22 mouse cellular contexts compared by ENCODE assay signal in the genomic region with DNA sequence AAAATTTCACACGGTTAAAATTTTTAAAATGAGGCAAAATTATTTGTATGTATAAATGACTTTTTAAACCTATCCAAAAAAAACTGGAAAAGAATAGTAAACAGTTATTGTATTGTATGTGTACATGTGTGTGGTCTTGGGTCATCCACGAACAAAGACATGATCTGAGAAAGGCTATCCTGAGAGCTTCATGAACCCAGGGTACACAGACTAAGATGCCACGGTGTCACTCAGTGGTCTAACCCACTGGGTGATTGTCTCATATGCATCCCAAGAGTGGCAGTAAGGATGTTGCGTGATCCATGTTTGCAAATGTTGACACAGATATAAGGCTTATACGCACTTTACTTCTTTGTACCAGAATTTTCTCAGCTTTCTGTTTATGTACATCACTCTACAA.
DNase-seq lines count a peak whose midpoint lies in the region; ATAC-seq and TF ChIP-seq lines count a peak whose summit lies in the region.
"Had no signal": no experiment of that assay in that cellular context is flagged by ENCODE, and none has a peak within 500 bp of the region (broad histone marks: within the 10 kb centered on the region; RNA-seq: fewer than 3 reads in every experiment).

No protein-coding gene starts in this region.

- no peak overlapping the region for H3K27ac ChIP-seq in forebrain, embryonic 13.5 days
- H3K27ac ChIP-seq in forebrain, embryonic 12.5 days: no peak overlapping the region
- H3K27ac ChIP-seq in forebrain, postnatal 0 days (ENCODE audit: low read depth, low read length): no peak overlapping the region
- no peak overlapping the region for H3K27ac ChIP-seq in forebrain, embryonic 10.5 days
- H3K27ac ChIP-seq in hindbrain, embryonic 14.5 days: no peak overlapping the region
- H3K27ac ChIP-seq in hindbrain, embryonic 13.5 days: no peak overlapping the region
- H3K27ac ChIP-seq in neural tube, embryonic 11.5 days (ENCODE audit: low read depth, low read length): no peak overlapping the region

- ATAC-seq in forebrain, embryonic 13.5 days: peak; percentile 58; the same call in 1 of the 2 replicates
- no peak for ATAC-seq in forebrain, embryonic 12.5 days (ENCODE audit: low FRiP score)
- ATAC-seq in forebrain, postnatal 0 days: peak; percentile 32; the same call in 1 of the 2 replicates
- 0 out of 2 replicates have a peak, but pooled peaks have one; percentile 51 for ATAC-seq in hindbrain, embryonic 14.5 days (ENCODE audit: low FRiP score)
- no peak for ATAC-seq in hindbrain, embryonic 13.5 days (ENCODE audit: low FRiP score)
- 0 out of 2 replicates have a peak, but pooled peaks have one; percentile 32 for ATAC-seq in neural tube, embryonic 11.5 days (ENCODE audit: insufficient read depth, low FRiP score, low TSS enrichment)
- ATAC-seq: activated CD4-positive, CD25-positive, alpha-beta regulatory T cell, adult 4 months; CD4-positive, CD25-positive, alpha-beta regulatory T cell, adult 4 months; Patski had no signal

- no peak overlapping the region for H3K9ac ChIP-seq in forebrain, embryonic 13.5 days
- H3K9ac ChIP-seq in forebrain, embryonic 12.5 days: no peak overlapping the region
- H3K9ac ChIP-seq in forebrain, postnatal 0 days: no peak overlapping the region
- H3K9ac ChIP-seq in hindbrain, embryonic 14.5 days: no peak overlapping the region
- H3K9ac ChIP-seq in hindbrain, embryonic 13.5 days: no peak overlapping the region
- H3K9ac ChIP-seq in neural tube, embryonic 11.5 days (ENCODE audit: low read length): no peak overlapping the region

- H3K9me3 ChIP-seq in forebrain, embryonic 13.5 days (replicated peaks): no peaks in the 10 kb centered on the region
- no peaks in the 10 kb centered on the region for H3K9me3 ChIP-seq in forebrain, embryonic 12.5 days
- H3K9me3 ChIP-seq in forebrain, postnatal 0 days (ENCODE audit: low read length): no peaks in the 10 kb centered on the region
- no peaks in the 10 kb centered on the region for H3K9me3 ChIP-seq in forebrain, embryonic 10.5 days
- H3K9me3 ChIP-seq in hindbrain, embryonic 14.5 days (ENCODE audit: control insufficient read depth, low read length): no peaks in the 10 kb centered on the region
- no peaks in the 10 kb centered on the region for H3K9me3 ChIP-seq in hindbrain, embryonic 13.5 days
- H3K9me3 ChIP-seq in neural tube, embryonic 11.5 days (ENCODE audit: control insufficient read depth, low read length): no peaks in the 10 kb centered on the region
- H3K9me3 ChIP-seq: G1E had no signal

- DNase-seq in forebrain, postnatal 0 days: no peak
- no peak for DNase-seq in forebrain, embryonic 10.5 days (ENCODE audit: extremely low spot score, low spot score)
- DNase-seq in hindbrain, embryonic 14.5 days (ENCODE audit: low spot score): no peak
- DNase-seq in neural tube, embryonic 11.5 days (ENCODE audit: low spot score): no peak
- no peak for DNase-seq in neural tube, embryonic 10.5 days (ENCODE audit: extremely low spot score, low spot score)
- DNase-seq: adrenal gland, adult 2 months; adrenal gland, adult 8-10 months; adrenal gland, postnatal 10 days; adrenal gland, postnatal 14 days; adrenal gland, postnatal 25 days; adrenal gland, postnatal 36 days; B cell, adult 2 months; cerebellum, adult 11 months; cerebellum, adult 11-12 months had no signal

- WGBS in forebrain, embryonic 13.5 days: 88% methylated on average over 5 of the region's 5 CpGs
- 95% methylated on average over 5 of the region's 5 CpGs for WGBS in forebrain, embryonic 12.5 days
- 90% methylated on average over 5 of the region's 5 CpGs for WGBS in forebrain, postnatal 0 days
- WGBS in forebrain, embryonic 10.5 days: 89% methylated on average over 5 of the region's 5 CpGs
- WGBS in hindbrain, embryonic 14.5 days: 92% methylated on average over 5 of the region's 5 CpGs
- 94% methylated on average over 5 of the region's 5 CpGs for WGBS in hindbrain, embryonic 13.5 days
- WGBS in neural tube, embryonic 11.5 days: 91% methylated on average over 5 of the region's 5 CpGs

- H3K4me3 ChIP-seq in forebrain, embryonic 13.5 days: no peak overlapping the region
- H3K4me3 ChIP-seq in forebrain, embryonic 12.5 days (replicated peaks): no peak overlapping the region
- H3K4me3 ChIP-seq in forebrain, postnatal 0 days (ENCODE audit: low read depth, low read length): no peak overlapping the region
- no peak overlapping the region for H3K4me3 ChIP-seq in forebrain, embryonic 10.5 days
- H3K4me3 ChIP-seq in hindbrain, embryonic 14.5 days (replicated peaks; ENCODE audit: low read length): no peak overlapping the region
- H3K4me3 ChIP-seq in hindbrain, embryonic 13.5 days: no peak overlapping the region
- H3K4me3 ChIP-seq in neural tube, embryonic 11.5 days (ENCODE audit: low read depth, low read length): no peak overlapping the region

- no peaks in the 10 kb centered on the region for H3K36me3 ChIP-seq in forebrain, embryonic 13.5 days (ENCODE audit: poor library complexity, severe bottlenecking)
- no peaks in the 10 kb centered on the region for H3K36me3 ChIP-seq in forebrain, embryonic 12.5 days (replicated peaks)
- H3K36me3 ChIP-seq in forebrain, postnatal 0 days (ENCODE audit: insufficient read depth): no peaks in the 10 kb centered on the region
- no peaks in the 10 kb centered on the region for H3K36me3 ChIP-seq in forebrain, embryonic 10.5 days (replicated peaks)
- no peaks in the 10 kb centered on the region for H3K36me3 ChIP-seq in hindbrain, embryonic 14.5 days (replicated peaks; ENCODE audit: control insufficient read depth, insufficient read depth)
- no peaks in the 10 kb centered on the region for H3K36me3 ChIP-seq in hindbrain, embryonic 13.5 days
- H3K36me3 ChIP-seq in neural tube, embryonic 11.5 days (ENCODE audit: control insufficient read depth, insufficient read depth, low read length): no peaks in the 10 kb centered on the region
- H3K36me3 ChIP-seq: G1E had no signal

- no peaks in the 10 kb centered on the region for H3K4me1 ChIP-seq in forebrain, embryonic 13.5 days
- no peaks in the 10 kb centered on the region for H3K4me1 ChIP-seq in forebrain, embryonic 12.5 days
- no peaks in the 10 kb centered on the region for H3K4me1 ChIP-seq in forebrain, postnatal 0 days (ENCODE audit: insufficient read depth)
- H3K4me1 ChIP-seq in forebrain, embryonic 10.5 days: no peaks in the 10 kb centered on the region
- no peaks in the 10 kb centered on the region for H3K4me1 ChIP-seq in hindbrain, embryonic 14.5 days (replicated peaks; ENCODE audit: control insufficient read depth, insufficient read depth, low read length)
- H3K4me1 ChIP-seq in hindbrain, embryonic 13.5 days (replicated peaks): no peaks in the 10 kb centered on the region
- no peaks in the 10 kb centered on the region for H3K4me1 ChIP-seq in neural tube, embryonic 11.5 days (ENCODE audit: control insufficient read depth, insufficient read depth, low read length)

- no peak for TF ChIP-seq CTCF in forebrain, postnatal 0 days (IDR thresholded peaks at IDR 0.05; ENCODE audit: low read depth)

- H3K4me2 ChIP-seq in forebrain, embryonic 13.5 days: no peak overlapping the region
- no peak overlapping the region for H3K4me2 ChIP-seq in forebrain, embryonic 12.5 days
- H3K4me2 ChIP-seq in forebrain, postnatal 0 days (ENCODE audit: low read depth): no peak overlapping the region
- H3K4me2 ChIP-seq in hindbrain, embryonic 14.5 days (replicated peaks): no peak overlapping the region
- H3K4me2 ChIP-seq in hindbrain, embryonic 13.5 days: no peak overlapping the region
- H3K4me2 ChIP-seq in neural tube, embryonic 11.5 days (ENCODE audit: low read depth): no peak overlapping the region

- no peaks in the 10 kb centered on the region for H3K27me3 ChIP-seq in forebrain, embryonic 13.5 days
- no peaks in the 10 kb centered on the region for H3K27me3 ChIP-seq in forebrain, embryonic 12.5 days
- no peaks in the 10 kb centered on the region for H3K27me3 ChIP-seq in forebrain, postnatal 0 days (ENCODE audit: insufficient read depth, low read length)
- no peaks in the 10 kb centered on the region for H3K27me3 ChIP-seq in forebrain, embryonic 10.5 days (ENCODE audit: poor library complexity, severe bottlenecking)
- no peaks in the 10 kb centered on the region for H3K27me3 ChIP-seq in hindbrain, embryonic 14.5 days (ENCODE audit: control insufficient read depth, insufficient read depth, low read length)
- H3K27me3 ChIP-seq in hindbrain, embryonic 13.5 days: no peaks in the 10 kb centered on the region
- no peaks in the 10 kb centered on the region for H3K27me3 ChIP-seq in neural tube, embryonic 11.5 days (ENCODE audit: control insufficient read depth, insufficient read depth, low read length)
- H3K27me3 ChIP-seq: CH12.LX had no signal

Comparison
In these comparisons a context has a peak if more than half of its experiments do, and no peak if none do; other contexts are left out.
1. ATAC-seq: peak in forebrain, embryonic 13.5 days (single experiment), forebrain, postnatal 0 days (single experiment), hindbrain, embryonic 14.5 days (single experiment) and neural tube, embryonic 11.5 days (single experiment); none in forebrain, embryonic 12.5 days (single experiment) and hindbrain, embryonic 13.5 days (single experiment).